Mouse (Mus musculus): Measurements from ENCODE around the gene Sdk2. TPM values are rescaled to one million over a fixed set of nuclear protein-coding genes. Genes with fewer than 3 reads are reported as not detected.

The Sdk2 gene
- total and polyA plus RNA-seq, 3 experiments: 0.22 TPM; not detected in 2

GRCm38 (mm10) chr11:113985826-113986416 lies 80.9 kb downstream of the Sdk2 start:
- H3K4me1 ChIP-seq (ENCODE audit: insufficient read depth, low read depth, low read length): no peaks in the 10 kb centered on the region
- H3K27me3 ChIP-seq (ENCODE audit: insufficient read depth, low read length): no peaks in the 10 kb centered on the region
- H3K9me3 ChIP-seq (replicated peaks): peaks cover 90% of the 10 kb centered on the region
- no peak for TF ChIP-seq GATA2 (IDR thresholded peaks at IDR 0.05; ENCODE audit: borderline replicate concordance, low read depth, low read length)
- no peak for TF ChIP-seq CTCF (IDR thresholded peaks at IDR 0.05; ENCODE audit: low read depth, low read length)
- no peak for TF ChIP-seq GATA1 (IDR thresholded peaks at IDR 0.05; ENCODE audit: borderline replicate concordance, low read length)
- no peak for TF ChIP-seq TAL1 (conservative IDR thresholded peaks at IDR 0.05; ENCODE audit: low read depth, low read length)
- no peak for TF ChIP-seq POLR2AphosphoS5 (IDR thresholded peaks at IDR 0.05; ENCODE audit: insufficient replicate concordance, low read depth, low read length)
- no peak for DNase-seq (ENCODE audit: low spot score)
- no peaks in the 10 kb centered on the region for H3K36me3 ChIP-seq (replicated peaks)
- no peak for ATAC-seq (ENCODE audit: extremely low read depth, insufficient number of reproducible peaks, low FRiP score, poor library complexity, severe bottlenecking)
- no peak overlapping the region for H3K4me3 ChIP-seq (ENCODE audit: low read depth, low read length)

GRCm38 (mm10) chr11:113981732-113982503 lies 84.9 kb downstream of the Sdk2 start:
- DNase-seq (ENCODE audit: low spot score) (no peak), ATAC-seq (ENCODE audit: extremely low read depth, insufficient number of reproducible peaks, low FRiP score, poor library complexity, severe bottlenecking) (no peak)
- no peak overlapping the region for H3K4me3 ChIP-seq (ENCODE audit: low read depth, low read length)
- TF ChIP-seq TAL1 (conservative IDR thresholded peaks at IDR 0.05; ENCODE audit: low read depth, low read length) (no peak), CTCF (IDR thresholded peaks at IDR 0.05; ENCODE audit: low read depth, low read length) (no peak), POLR2AphosphoS5 (IDR thresholded peaks at IDR 0.05; ENCODE audit: insufficient replicate concordance, low read depth, low read length) (no peak), GATA2 (IDR thresholded peaks at IDR 0.05; ENCODE audit: borderline replicate concordance, low read depth, low read length) (no peak), GATA1 (IDR thresholded peaks at IDR 0.05; ENCODE audit: borderline replicate concordance, low read length) (no peak)
- no peaks in the 10 kb centered on the region for H3K36me3 ChIP-seq (replicated peaks)
- H3K9me3 ChIP-seq (replicated peaks): peaks cover 93% of the 10 kb centered on the region
- H3K27me3 ChIP-seq (ENCODE audit: insufficient read depth, low read length): no peaks in the 10 kb centered on the region
- H3K4me1 ChIP-seq (ENCODE audit: insufficient read depth, low read depth, low read length): no peaks in the 10 kb centered on the region

GRCm38 (mm10) chr11:113981088-113981487 lies 85.8 kb downstream of the Sdk2 start:
- no peak for TF ChIP-seq GATA2 (IDR thresholded peaks at IDR 0.05; ENCODE audit: borderline replicate concordance, low read depth, low read length)
- TF ChIP-seq TAL1 (conservative IDR thresholded peaks at IDR 0.05; ENCODE audit: low read depth, low read length): no peak
- TF ChIP-seq CTCF (IDR thresholded peaks at IDR 0.05; ENCODE audit: low read depth, low read length): no peak
- no peak for TF ChIP-seq POLR2AphosphoS5 (IDR thresholded peaks at IDR 0.05; ENCODE audit: insufficient replicate concordance, low read depth, low read length)
- TF ChIP-seq GATA1 (IDR thresholded peaks at IDR 0.05; ENCODE audit: borderline replicate concordance, low read length): no peak
- Histone ChIP-seq H3K36me3 (replicated peaks) (no peaks in the 10 kb centered on the region), H3K9me3 (replicated peaks) (peaks cover 91% of the 10 kb centered on the region), H3K4me3 (ENCODE audit: low read depth, low read length) (no peak overlapping the region), H3K4me1 (ENCODE audit: insufficient read depth, low read depth, low read length) (no peaks in the 10 kb centered on the region), H3K27me3 (ENCODE audit: insufficient read depth, low read length) (no peaks in the 10 kb centered on the region)
- DNase-seq (ENCODE audit: low spot score): no peak
- no peak for ATAC-seq (ENCODE audit: extremely low read depth, insufficient number of reproducible peaks, low FRiP score, poor library complexity, severe bottlenecking)

GRCm38 (mm10) chr11:113978318-113978717 lies 88.5 kb downstream of the Sdk2 start:
- TF ChIP-seq CTCF (IDR thresholded peaks at IDR 0.05; ENCODE audit: low read depth, low read length) (no peak), TAL1 (conservative IDR thresholded peaks at IDR 0.05; ENCODE audit: low read depth, low read length) (no peak), GATA1 (IDR thresholded peaks at IDR 0.05; ENCODE audit: borderline replicate concordance, low read length) (no peak), POLR2AphosphoS5 (IDR thresholded peaks at IDR 0.05; ENCODE audit: insufficient replicate concordance, low read depth, low read length) (no peak), GATA2 (IDR thresholded peaks at IDR 0.05; ENCODE audit: borderline replicate concordance, low read depth, low read length) (no peak)
- DNase-seq (ENCODE audit: low spot score) (no peak), ATAC-seq (ENCODE audit: extremely low read depth, insufficient number of reproducible peaks, low FRiP score, poor library complexity, severe bottlenecking) (no peak)
- Histone ChIP-seq H3K4me3 (ENCODE audit: low read depth, low read length) (peak overlapping the region; percentile 3; the same call in 1 of the 2 replicates), H3K9me3 (replicated peaks) (peaks cover 91% of the 10 kb centered on the region), H3K27me3 (ENCODE audit: insufficient read depth, low read length) (no peaks in the 10 kb centered on the region), H3K36me3 (replicated peaks) (no peaks in the 10 kb centered on the region), H3K4me1 (ENCODE audit: insufficient read depth, low read depth, low read length) (no peaks in the 10 kb centered on the region)

- no peak for TF ChIP-seq CTCF (IDR thresholded peaks at IDR 0.05; ENCODE audit: low read depth, low read length)
- no peak for TF ChIP-seq GATA2 (IDR thresholded peaks at IDR 0.05; ENCODE audit: borderline replicate concordance, low read depth, low read length)
- no peak for TF ChIP-seq POLR2AphosphoS5 (IDR thresholded peaks at IDR 0.05; ENCODE audit: insufficient replicate concordance, low read depth, low read length)
- no peak for TF ChIP-seq TAL1 (conservative IDR thresholded peaks at IDR 0.05; ENCODE audit: low read depth, low read length)
- TF ChIP-seq GATA1 (IDR thresholded peaks at IDR 0.05; ENCODE audit: borderline replicate concordance, low read length): no peak
- H3K36me3 ChIP-seq (replicated peaks): no peaks in the 10 kb centered on the region
Observed at GRCm38 (mm10) chr11:113975667-113975970, 91.2 kb downstream of the Sdk2 start.

GRCm38 (mm10) chr11:113974876-113975666 lies 91.8 kb downstream of the Sdk2 start:
- ATAC-seq (ENCODE audit: extremely low read depth, insufficient number of reproducible peaks, low FRiP score, poor library complexity, severe bottlenecking) (no peak), DNase-seq (ENCODE audit: low spot score) (no peak)
- H3K9me3 ChIP-seq (replicated peaks): peaks cover 94% of the 10 kb centered on the region
- H3K36me3 ChIP-seq (replicated peaks): no peaks in the 10 kb centered on the region
- no peak for TF ChIP-seq GATA1 (IDR thresholded peaks at IDR 0.05; ENCODE audit: borderline replicate concordance, low read length)
- no peak for TF ChIP-seq TAL1 (conservative IDR thresholded peaks at IDR 0.05; ENCODE audit: low read depth, low read length)
- no peak overlapping the region for H3K4me3 ChIP-seq (ENCODE audit: low read depth, low read length)
- no peaks in the 10 kb centered on the region for H3K27me3 ChIP-seq (ENCODE audit: insufficient read depth, low read length)
- H3K4me1 ChIP-seq (ENCODE audit: insufficient read depth, low read depth, low read length): no peaks in the 10 kb centered on the region

More at GRCm38 (mm10) chr11:113975667-113975970, 91.2 kb downstream of the Sdk2 start:
- ATAC-seq (ENCODE audit: extremely low read depth, insufficient number of reproducible peaks, low FRiP score, poor library complexity, severe bottlenecking) (no peak), DNase-seq (ENCODE audit: low spot score) (no peak)
- Histone ChIP-seq H3K27me3 (ENCODE audit: insufficient read depth, low read length) (no peaks in the 10 kb centered on the region), H3K9me3 (replicated peaks) (peaks cover 94% of the 10 kb centered on the region), H3K4me1 (ENCODE audit: insufficient read depth, low read depth, low read length) (no peaks in the 10 kb centered on the region), H3K4me3 (ENCODE audit: low read depth, low read length) (no peak overlapping the region)

Data from G1E (cell line).